Mouse (Mus musculus) R1 (cell line): Measurements from ENCODE around the gene Ranbp1.

Experiments
- DNase-seq: peaks from one replicate; pipeline ENCODE4 v3.0.0-alpha.2; 2018; ENCODE audit warnings: low read depth, low spot score

Gene Ranbp1

GRCm38 (mm10) chr16:18234671-18235388 lies 13.7 kb downstream of the Ranbp1 start, which contains the start of gene Zdhhc8:
Gene Zdhhc8, minus strand, starts transcription at chr16:18235136.
- peak; percentile 59 for DNase-seq

- DNase-seq: no peak
These were observed 14.4 kb downstream of the Ranbp1 start for GRCm38 (mm10) chr16:18233919-18234670.

GRCm38 (mm10) chr16:18233451-18233850 lies 15.1 kb downstream of the Ranbp1 start:
- DNase-seq: no peak

- DNase-seq: no peak
These were observed 17.1 kb downstream of the Ranbp1 start for GRCm38 (mm10) chr16:18231451-18231850.

- DNase-seq: no peak
These were observed 17.5 kb downstream of the Ranbp1 start for GRCm38 (mm10) chr16:18231047-18231446.

DNA sequence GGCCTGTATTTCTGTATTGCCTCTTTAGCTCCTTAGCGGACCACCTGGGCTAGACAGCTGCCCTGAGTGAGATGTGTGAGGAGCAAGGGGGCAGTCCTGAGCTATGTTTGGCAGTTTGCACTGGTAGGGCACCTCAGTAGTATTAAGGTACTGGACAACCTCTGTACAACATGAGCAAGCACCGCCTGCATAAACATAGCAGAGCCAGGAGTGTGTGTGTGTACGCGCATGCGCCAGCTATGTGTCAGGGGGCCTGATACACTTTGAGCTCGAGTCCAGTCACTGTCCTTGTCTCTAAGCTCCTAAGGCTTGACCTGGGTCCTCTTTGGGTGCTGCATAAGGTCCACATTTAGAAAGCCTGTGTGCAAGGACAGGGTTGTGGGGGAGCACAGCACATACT lies 17.9 kb downstream of the Ranbp1 start:
- no peak for DNase-seq

GRCm38 (mm10) chr16:18229622-18230021 lies 18.9 kb downstream of the Ranbp1 start:
- no peak for DNase-seq

GRCm38 (mm10) chr16:18228856-18229255 lies 19.7 kb downstream of the Ranbp1 start:
- no peak for DNase-seq

DNA sequence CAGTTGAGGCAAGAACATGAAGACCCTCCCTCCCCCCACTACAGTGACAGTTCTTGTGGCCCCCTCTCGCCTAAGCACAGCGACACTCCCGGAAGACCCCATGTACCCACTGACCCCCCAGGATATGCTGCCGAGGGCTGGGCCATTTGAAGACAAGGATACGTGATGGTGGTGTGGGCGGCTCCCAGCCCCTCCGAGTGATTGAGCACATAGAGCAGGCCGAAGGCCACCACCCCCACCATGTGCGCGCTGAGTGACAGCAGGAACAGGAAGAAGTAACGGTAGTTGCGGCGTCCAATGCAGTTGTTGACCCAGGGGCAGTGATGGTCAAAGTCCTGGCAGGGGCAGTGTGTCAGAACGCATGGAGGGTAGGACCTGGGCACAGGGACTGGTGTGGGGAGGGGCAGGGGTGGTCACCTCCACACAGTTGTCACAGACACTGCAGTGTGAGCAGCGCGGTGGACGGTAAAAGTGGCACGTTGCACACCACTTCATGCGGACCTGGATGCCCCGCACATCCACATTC lies 20.6 kb downstream of the Ranbp1 start:
- DNase-seq: no peak

DNA sequence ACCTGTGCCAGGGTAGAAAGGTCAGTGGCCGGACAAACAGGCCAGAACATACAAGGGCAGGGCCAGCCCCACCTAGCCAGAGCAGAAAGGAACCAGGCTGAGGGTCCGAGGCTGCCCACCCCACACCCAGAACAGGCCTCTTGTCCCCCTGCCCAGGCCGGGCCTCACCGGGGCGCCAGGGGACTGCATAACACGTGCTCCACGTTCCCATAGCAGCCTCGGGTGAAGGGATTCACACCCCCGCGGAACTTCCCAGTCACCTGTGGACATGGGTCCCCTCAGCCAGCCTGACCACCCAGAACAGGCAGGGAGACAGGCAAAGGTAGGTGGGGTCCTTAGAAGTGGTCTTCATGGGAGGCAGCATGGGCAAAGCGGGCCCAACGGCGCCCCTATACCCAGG lies 21.3 kb downstream of the Ranbp1 start:
- no peak for DNase-seq

GRCm38 (mm10) chr16:18222188-18222587 lies 26.3 kb downstream of the Ranbp1 start:
- DNase-seq: no peak

GRCm38 (mm10) chr16:18221543-18221898 lies 27.0 kb downstream of the Ranbp1 start:
- no peak for DNase-seq

DNA sequence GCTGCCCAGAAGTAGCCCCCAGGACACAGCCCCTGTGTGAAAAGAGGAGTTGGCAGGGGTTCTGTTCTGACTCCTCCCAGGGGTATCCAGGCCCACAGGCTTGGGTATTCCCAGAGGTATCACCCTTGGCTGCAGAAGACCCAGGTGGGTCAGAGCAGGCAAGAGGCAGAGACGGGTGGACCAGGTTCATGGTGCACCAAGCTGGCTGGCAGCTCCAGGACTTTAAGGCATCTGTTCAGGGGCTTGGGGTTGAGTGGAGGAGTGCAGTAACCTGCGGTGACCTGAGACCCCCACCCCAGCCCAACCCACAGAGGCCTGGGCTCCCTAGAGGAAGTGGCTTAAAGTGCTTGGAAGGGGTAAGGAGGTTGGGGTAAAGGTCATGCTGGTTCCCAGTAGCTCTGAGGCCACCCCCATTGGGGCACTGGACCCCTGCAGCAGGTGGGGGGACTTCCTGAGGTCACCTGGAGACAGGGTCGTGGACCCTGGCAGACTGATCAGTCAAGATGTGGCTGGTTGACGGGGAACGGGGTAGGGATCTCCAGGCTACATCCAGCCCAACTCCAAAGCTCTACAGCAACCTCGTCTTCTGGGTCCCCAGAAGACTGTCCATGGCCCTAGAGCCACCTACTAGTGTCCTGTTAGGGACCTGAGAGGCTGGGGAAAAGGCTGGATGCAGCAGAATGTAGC lies 27.5 kb downstream of the Ranbp1 start:
- DNase-seq: no peak

DNA sequence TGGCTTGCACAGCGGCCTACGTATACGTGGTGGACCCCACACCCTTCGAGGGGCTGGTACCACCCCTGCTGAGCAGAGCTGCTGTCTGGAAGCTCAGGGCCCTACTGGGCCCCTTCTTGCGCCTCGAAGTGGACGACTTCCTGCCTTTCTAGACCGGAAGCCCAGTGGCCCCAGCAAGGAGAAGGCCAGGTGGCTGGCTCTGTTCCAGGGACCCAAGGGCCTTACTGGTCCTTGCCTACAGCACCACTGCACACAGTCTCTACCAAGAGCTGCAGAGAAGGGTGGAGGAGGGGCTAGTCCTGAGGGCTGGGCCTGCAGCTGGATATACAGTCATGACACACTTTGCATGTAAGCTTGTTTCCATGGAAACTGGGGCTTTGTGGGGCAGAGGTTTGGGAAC lies 28.5 kb downstream of the Ranbp1 start:
- peak; percentile 67 for DNase-seq

- no peak for DNase-seq
These were observed 29.9 kb downstream of the Ranbp1 start for GRCm38 (mm10) chr16:18218580-18218996.

- DNase-seq: no peak
These were observed 31.0 kb downstream of the Ranbp1 start, which contains the start of gene Ccdc188 for GRCm38 (mm10) chr16:18217579-18217978. Gene Ccdc188, plus strand, starts transcription at chr16:18217879.

- DNase-seq: no peak
These were observed 33.7 kb downstream of the Ranbp1 start for GRCm38 (mm10) chr16:18214858-18215257.

DNA sequence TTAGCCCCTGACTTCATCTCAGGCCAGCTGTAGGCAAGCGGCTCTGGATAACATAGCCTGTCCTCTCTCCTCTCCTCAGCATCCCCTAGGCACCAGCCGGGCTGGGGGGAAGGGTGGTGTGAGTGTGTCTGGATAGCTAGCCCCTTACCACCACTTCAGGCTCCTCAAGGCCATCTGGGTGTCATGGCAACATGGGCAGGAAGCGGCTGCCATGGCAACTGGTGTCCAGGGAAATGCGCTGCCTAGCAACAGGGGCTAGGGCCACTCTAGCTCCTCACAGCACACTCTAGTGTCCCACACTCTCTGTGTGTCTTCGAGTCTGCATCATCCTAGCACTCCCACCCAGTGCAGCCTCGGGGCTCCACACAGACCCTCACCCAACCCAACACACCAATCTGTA lies 34.8 kb downstream of the Ranbp1 start:
- DNase-seq: peak; percentile 66

- peak; percentile 69 for DNase-seq
These were observed 36.9 kb downstream of the Ranbp1 start for GRCm38 (mm10) chr16:18211417-18212171.

DNA sequence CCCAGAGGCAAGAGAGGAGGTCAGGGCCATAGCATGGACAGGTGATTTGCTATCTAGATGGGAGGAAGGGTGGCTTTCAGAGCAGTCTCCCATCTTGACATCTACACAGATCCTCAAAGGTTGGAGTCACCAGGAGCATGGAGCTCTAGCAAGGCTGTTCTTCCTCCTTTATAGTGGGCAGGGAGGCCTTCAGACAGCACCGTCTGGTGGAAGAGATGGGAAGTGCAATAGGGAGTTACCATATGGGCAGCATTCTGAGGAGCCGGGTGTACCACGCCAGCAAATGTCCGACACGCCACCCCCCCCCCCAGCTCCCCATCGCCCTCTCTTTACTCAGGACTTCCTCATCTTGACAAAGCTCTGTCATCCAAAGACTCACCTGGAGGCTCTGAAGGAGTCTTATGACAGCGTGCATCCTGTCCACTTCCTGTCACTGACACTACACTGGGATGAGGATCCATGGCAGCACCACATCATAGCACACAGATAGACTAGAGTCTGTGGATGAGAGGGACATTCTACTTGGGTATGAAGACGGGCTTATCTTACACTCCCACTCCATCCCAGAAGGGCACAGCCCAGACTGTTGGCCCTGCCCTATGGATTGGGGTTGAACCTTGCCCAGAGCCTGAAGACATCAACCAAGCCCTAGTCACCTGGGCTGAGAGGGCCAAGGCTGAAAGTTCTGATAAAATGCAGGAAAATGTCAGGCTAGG lies 37.7 kb downstream of the Ranbp1 start:
- peak; percentile 66 for DNase-seq
